Mouse (Mus musculus) C2C12 (cell line): ENCODE results near the gene Crtam. TPM values are rescaled to one million over a fixed set of nuclear protein-coding genes. Genes with fewer than 3 reads are reported as not detected.

Source experiments
- H3K27me3 ChIP-seq: one replicate; pipeline ENCODE4 v1.6.1; 2011; ENCODE audit not compliant: control insufficient read depth, insufficient read depth, insufficient read length
- H3K36me3 ChIP-seq: one replicate; pipeline ENCODE4 v1.6.1; 2011; ENCODE audit not compliant: control insufficient read depth, insufficient read depth
- H3K4me3 ChIP-seq: one replicate; pipeline ENCODE4 v1.5.1; 2011; ENCODE audit warnings: mild to moderate bottlenecking, control low read depth; ENCODE audit not compliant: poor library complexity, insufficient read depth, severe bottlenecking
- H3K79me2 ChIP-seq: one replicate; pipeline ENCODE4 v1.6.1; 2011; ENCODE audit not compliant: control insufficient read depth, insufficient read depth
- H3K79me3 ChIP-seq: one replicate; pipeline ENCODE4 v1.6.1; 2011; ENCODE audit warnings: low read depth, control low read depth
- H3ac ChIP-seq: one replicate; pipeline ENCODE3; 2011; ENCODE audit warnings: low read depth; ENCODE audit not compliant: control insufficient read depth, insufficient read length
- CEBPB ChIP-seq: IDR thresholded peaks from one replicate; pipeline ENCODE4 v1.6.1; 2011; ENCODE audit warnings: low read depth, mild to moderate bottlenecking, control low read depth, moderate library complexity
- CTCF ChIP-seq: IDR thresholded peaks from one replicate; pipeline ENCODE4 v1.5.1; 2011; ENCODE audit not compliant: control insufficient read depth, insufficient read depth, insufficient read length
- FOSL1 ChIP-seq: IDR thresholded peaks from one replicate; pipeline ENCODE4 v1.8.0; 2011; ENCODE audit warnings: mild to moderate bottlenecking, low read length; ENCODE audit not compliant: poor library complexity, insufficient read depth, severe bottlenecking
- MAX ChIP-seq: IDR thresholded peaks from one replicate; pipeline ENCODE4 v1.6.1; 2011; ENCODE audit warnings: mild to moderate bottlenecking, control low read depth
- MYOD1 ChIP-seq: IDR thresholded peaks from one replicate; pipeline ENCODE4 v1.6.1; 2011; ENCODE audit warnings: low read depth; ENCODE audit not compliant: control insufficient read depth, insufficient read length
- MYOG ChIP-seq: IDR thresholded peaks from one replicate; pipeline ENCODE4 v1.6.1; 2011; ENCODE audit not compliant: control insufficient read depth, insufficient read length; ENCODE audit errors: extremely low read depth
- USF1 ChIP-seq: IDR thresholded peaks from one replicate; pipeline ENCODE4 v1.6.1; 2011; ENCODE audit warnings: low read depth, mild to moderate bottlenecking, control low read depth, moderate library complexity
- polyA plus RNA-seq: library from polyadenylated mRNA; unstranded; fragments of >200 nt; fragmentation: generic; extraction: Trizol; gene quantifications from one replicate; pipeline ENCODE4 v1.2.1, GENCODE M21; 2012; ENCODE audit warnings: missing spikeins

Crtam gene
- polyA plus RNA-seq, 1 experiment, result 0.04 TPM

GRCm38 (mm10) chr9:40937425-40937824 lies 67.0 kb downstream of the Crtam start:
- Histone ChIP-seq H3K79me2 (no peaks in the 10 kb centered on the region), H3K79me3 (no peaks in the 10 kb centered on the region)
- TF ChIP-seq CTCF (no peak), USF1 (no peak), MYOG (no peak), MYOD1 (no peak), FOSL1 (no peak), CEBPB (no peak), MAX (no peak)

GRCm38 (mm10) chr9:40933323-40933722 lies 71.1 kb downstream of the Crtam start:
- H3K4me3 ChIP-seq, result no peak overlapping the region
- no peaks in the 10 kb centered on the region for H3K79me3 ChIP-seq
- no peaks in the 10 kb centered on the region for H3K36me3 ChIP-seq
- no peak overlapping the region for H3ac ChIP-seq
- H3K27me3 ChIP-seq, result peaks cover 19% of the 10 kb centered on the region
- no peaks in the 10 kb centered on the region for H3K79me2 ChIP-seq
- no peak for TF ChIP-seq MAX
- peak; percentile 69 for TF ChIP-seq USF1

More at GRCm38 (mm10) chr9:40937425-40937824, 67.0 kb downstream of the Crtam start:
- Histone ChIP-seq H3ac (no peak overlapping the region), H3K4me3 (no peak overlapping the region), H3K36me3 (no peaks in the 10 kb centered on the region), H3K27me3 (peaks cover 11% of the 10 kb centered on the region)

- H3K79me2 ChIP-seq, result no peaks in the 10 kb centered on the region
- no peaks in the 10 kb centered on the region for H3K36me3 ChIP-seq
- TF ChIP-seq FOSL1, result no peak
- H3K27me3 ChIP-seq, result peaks cover 15% of the 10 kb centered on the region
- no peak overlapping the region for H3K4me3 ChIP-seq
- no peaks in the 10 kb centered on the region for H3K79me3 ChIP-seq
- no peak overlapping the region for H3ac ChIP-seq
Observed at GRCm38 (mm10) chr9:40927351-40927980, 77.0 kb downstream of the Crtam start.

Other genes starting within 250 kb of the Crtam start
- gene Hspa8, start 203.6 kb downstream of the Crtam start, polyA plus RNA-seq, result 1,815 TPM
- not detected for gene Bsx, start 130.5 kb downstream of the Crtam start, polyA plus RNA-seq
- not detected for gene Jhy, start 40.5 kb downstream of the Crtam start, polyA plus RNA-seq
- 3.2 TPM for gene Ubash3b, start 157.1 kb upstream of the Crtam start, polyA plus RNA-seq